16 mouse cellular contexts compared by ENCODE assay signal in the genomic region with DNA sequence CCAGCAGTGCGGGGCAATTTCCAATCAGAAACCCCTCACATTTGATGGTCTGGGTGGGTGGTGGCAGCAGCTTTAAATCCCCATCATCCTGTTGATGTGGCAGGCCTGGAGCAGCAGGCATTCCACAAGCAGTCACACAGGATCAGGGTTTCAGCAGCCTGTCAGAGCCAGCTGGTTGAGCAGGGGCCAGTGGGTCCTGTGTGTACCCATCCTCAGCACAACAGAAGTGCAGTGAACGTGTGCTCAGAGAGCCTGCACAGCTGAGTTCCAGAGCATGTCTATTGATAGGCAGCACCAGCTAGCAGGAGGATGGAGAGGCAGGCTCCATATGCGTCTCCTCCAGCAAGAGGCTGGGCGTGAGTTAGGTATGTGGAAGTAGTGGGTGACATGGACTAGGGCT. TPM values are rescaled to one million over a fixed set of nuclear protein-coding genes. Genes with fewer than 3 reads are reported as not detected.
"Had no signal": no experiment of that assay in that cellular context is flagged by ENCODE, and none has a peak within 500 bp of the region (broad histone marks: within the 10 kb centered on the region; RNA-seq: fewer than 3 reads in every experiment).

No protein-coding gene starts in this region.

- H3K27me3 ChIP-seq: kidney, embryonic 15.5 days; limb, embryonic 15.5 days; liver, embryonic 12.5 days had no signal

- H3K4me3 ChIP-seq: kidney, embryonic 15.5 days; limb, embryonic 15.5 days; liver, embryonic 12.5 days had no signal

- H3K9ac ChIP-seq: kidney, embryonic 15.5 days; limb, embryonic 15.5 days; liver, embryonic 12.5 days; lung, embryonic 14.5 days had no signal

- H3K4me1 ChIP-seq: kidney, embryonic 15.5 days; limb, embryonic 15.5 days; liver, embryonic 12.5 days had no signal

- ATAC-seq: liver, embryonic 12.5 days had no signal

- H3K36me3 ChIP-seq: liver, embryonic 12.5 days had no signal

- DNase-seq: kidney, adult 2 months; kidney, postnatal 14 days; layer of hippocampus, postnatal 36 days; lung, embryonic 14.5 days; lung, postnatal 14 days; right cerebral cortex, adult 18-20 months; right cerebral cortex, postnatal 25 days; thymus, postnatal 36 days had no signal

- H3K27ac ChIP-seq: kidney, embryonic 15.5 days; limb, embryonic 15.5 days; liver, embryonic 12.5 days; macrophage had no signal

- H3K9me3 ChIP-seq: kidney, embryonic 15.5 days; limb, embryonic 15.5 days; liver, embryonic 12.5 days had no signal

- H3K4me2 ChIP-seq: kidney, embryonic 15.5 days; limb, embryonic 15.5 days; liver, embryonic 12.5 days; lung, embryonic 14.5 days had no signal

RNA-seq across cellular contexts. Expression of gene Nkx6-2, which starts 19.2 kb away (rescaled TPM):
- total RNA-seq: megakaryocyte-erythroid progenitor cell, adult 5-6 weeks had no signal
- polyA plus RNA-seq: kidney, embryonic 15.5 days; large intestine, adult 2 months; limb, embryonic 11.5 days; liver, embryonic 16.5 days; lung, embryonic 14.5 days; macrophage had no signal
